Mouse (Mus musculus): ENCODE measurements at regions not wholly inside any gene's neighbourhood (a gene's known extent, or its start where the extent isn't known, plus 50 kb on each side); places are given as distances from the start of the nearest gene placed in this dataset.

DNA sequence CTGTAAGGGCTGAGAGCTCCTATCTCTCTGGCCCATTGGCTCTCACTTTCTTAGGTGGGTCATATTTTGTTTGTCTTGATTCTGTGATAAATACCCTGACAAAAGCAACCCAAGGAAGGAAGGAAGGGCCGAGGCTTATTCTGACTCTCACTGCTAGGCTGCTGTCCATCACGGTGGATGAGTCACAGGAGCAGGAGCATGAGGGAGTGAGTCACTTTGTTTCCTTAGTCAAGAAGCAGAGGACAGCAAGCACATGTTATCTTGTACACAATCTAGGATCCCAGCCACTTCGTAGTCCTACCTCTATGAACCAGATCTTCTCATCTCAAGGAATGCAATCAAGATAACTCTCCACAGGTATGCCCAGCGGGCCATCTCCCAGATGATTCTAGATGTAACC, 69.9 kb downstream of the Atp6v1g3 start:
- DNase-seq: no peak

- no peak for DNase-seq
Observed at GRCm38 (mm10) chr1:138344920-138345319, 71.4 kb downstream of the Atp6v1g3 start.

- no peak for DNase-seq
Observed at GRCm38 (mm10) chr1:138345992-138346391, 72.5 kb downstream of the Atp6v1g3 start.

- DNase-seq: no peak
Observed at GRCm38 (mm10) chr1:138346904-138347303, 73.4 kb downstream of the Atp6v1g3 start.

DNA sequence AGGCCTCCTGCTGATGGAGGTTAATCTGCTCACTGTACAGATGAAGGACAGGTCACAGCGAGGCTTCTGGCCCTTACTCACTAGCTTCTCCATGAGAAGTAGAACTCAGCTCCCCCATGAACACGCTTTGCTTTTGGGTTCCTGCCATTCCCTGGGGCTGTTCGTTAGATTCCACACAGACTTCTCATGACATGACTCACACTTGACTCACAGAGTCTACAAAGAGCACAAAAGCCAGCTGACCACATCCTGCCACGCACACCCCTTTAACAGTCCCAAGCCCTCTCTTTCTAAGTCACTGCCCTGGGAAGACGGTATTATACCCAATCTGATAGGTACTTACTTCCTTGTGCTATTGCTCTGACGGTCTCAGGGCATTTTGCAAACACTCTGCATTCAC, 74.9 kb downstream of the Atp6v1g3 start:
- DNase-seq: peak; percentile 25 to 38

- no peak for DNase-seq
Observed at GRCm38 (mm10) chr1:138349099-138349498, 75.6 kb downstream of the Atp6v1g3 start.

DNA sequence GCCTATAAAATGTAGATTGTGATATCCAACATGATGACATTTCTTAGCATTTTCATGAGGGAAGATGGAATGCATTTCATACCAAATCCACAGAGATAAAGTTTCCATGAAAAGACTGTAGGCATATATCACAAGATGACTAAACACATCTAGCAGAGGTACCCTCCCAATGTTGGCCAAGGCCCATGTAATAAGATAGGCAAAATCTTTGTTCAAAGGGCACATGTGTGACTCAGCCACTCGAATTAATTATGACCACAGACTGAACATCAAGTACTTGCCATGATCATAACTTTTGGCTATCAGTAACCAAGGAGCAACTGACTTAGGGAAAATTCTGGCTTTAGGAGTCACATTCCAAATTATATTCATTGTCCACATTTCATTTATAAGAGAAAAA, 82.9 kb downstream of the Atp6v1g3 start:
- no peak for DNase-seq

DNA sequence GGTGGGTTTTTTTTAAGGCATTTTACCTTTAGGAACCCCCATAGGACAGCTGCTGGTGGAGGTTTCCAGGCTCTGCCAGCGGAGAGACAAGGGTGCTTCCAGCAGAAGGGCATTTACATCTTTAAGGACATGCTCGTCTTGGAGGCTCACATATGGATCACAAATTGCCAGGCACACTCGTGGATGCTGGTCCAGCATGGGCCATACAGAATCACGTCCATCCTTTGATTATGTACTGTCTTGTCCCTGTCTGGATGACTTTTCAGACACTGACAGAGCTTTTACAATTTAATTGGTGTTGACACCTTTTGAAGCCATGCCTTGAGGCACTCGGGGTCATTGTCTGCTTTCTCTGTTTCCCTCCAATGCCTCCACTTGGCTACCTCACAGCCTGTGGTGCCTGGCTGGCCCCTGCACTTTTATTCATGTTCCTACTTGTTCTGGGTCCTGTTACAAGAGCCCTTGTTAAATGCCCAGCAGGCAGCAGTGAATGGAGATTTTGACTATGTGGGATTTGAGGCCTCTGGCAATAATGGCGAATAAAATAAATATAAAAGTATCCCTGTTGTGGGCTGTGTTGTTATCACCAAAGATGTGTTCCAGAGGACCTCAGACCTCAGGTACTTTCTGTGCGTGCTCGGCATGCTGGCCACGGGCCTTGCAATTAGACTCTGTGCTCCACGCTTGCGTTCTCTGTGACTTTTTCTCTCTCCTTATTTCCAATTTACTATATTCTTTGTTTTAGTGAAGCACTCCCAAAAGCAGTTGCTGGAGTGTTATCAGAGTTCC, 89.3 kb downstream of the Atp6v1g3 start:
- no peak for DNase-seq

GRCm38 (mm10) chr1:138369953-138370482, 96.5 kb downstream of the Atp6v1g3 start:
- peak in 1 of 2 experiments; percentile 3 for DNase-seq

- DNase-seq: no peak
Observed at GRCm38 (mm10) chr1:138371474-138371873, 97.9 kb downstream of the Atp6v1g3 start.

- DNase-seq: no peak
Observed at GRCm38 (mm10) chr1:138384146-138384545, 110.6 kb downstream of the Atp6v1g3 start.

- no peak for DNase-seq
Observed at GRCm38 (mm10) chr1:138385156-138385841, 111.8 kb downstream of the Atp6v1g3 start.

GRCm38 (mm10) chr1:138386001-138386400, 112.5 kb downstream of the Atp6v1g3 start:
- DNase-seq: no peak

GRCm38 (mm10) chr1:138388634-138389033, 115.1 kb downstream of the Atp6v1g3 start:
- no peak for DNase-seq

GRCm38 (mm10) chr1:138389676-138390075, 116.1 kb downstream of the Atp6v1g3 start:
- no peak for DNase-seq

- no peak for DNase-seq
Observed at GRCm38 (mm10) chr1:138418610-138419009, 145.1 kb downstream of the Atp6v1g3 start.

DNA sequence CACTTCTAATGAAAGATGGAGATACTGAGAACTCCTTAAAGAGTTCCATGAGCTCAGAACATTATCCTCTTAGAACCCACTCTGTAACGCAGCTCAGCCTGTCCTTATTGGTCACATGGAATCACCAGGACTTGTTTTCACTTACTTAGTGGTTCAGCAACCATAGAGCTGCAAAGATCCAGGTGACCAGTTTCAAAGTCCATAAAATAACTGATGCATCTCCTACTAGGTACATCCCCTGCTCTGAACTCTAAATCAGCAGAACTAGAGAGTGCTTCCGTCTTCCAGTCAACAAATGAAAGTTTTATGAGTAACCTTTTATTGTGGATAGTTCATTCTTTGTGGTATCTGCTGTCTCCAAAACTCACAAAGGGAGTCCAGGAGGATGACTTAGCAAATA, 153.9 kb downstream of the Atp6v1g3 start:
- DNase-seq: no peak

Measured in lung, adult 18-20 months (tissue).